Mouse (Mus musculus) lung, adult 2 months (tissue): ENCODE measurements around the gene Myoz1. TPM values are rescaled to one million over a fixed set of nuclear protein-coding genes. Genes with fewer than 3 reads are reported as not detected.

Source experiments
- DNase-seq: peaks from one replicate; pipeline ENCODE4 v3.0.0; 2022
- H3K4me1 ChIP-seq: fragments of 200-500 bp; 2 replicates; pipeline ENCODE4 v1.6.1; 2011; ENCODE audit warnings: low read length; ENCODE audit not compliant: control insufficient read depth, insufficient read depth
- H3K4me3 ChIP-seq: fragments of 200-500 bp; replicated peaks from 2 replicates; pipeline ENCODE3; 2011; ENCODE audit warnings: low read depth, mild to moderate bottlenecking, control low read depth, low read length; ENCODE audit errors: extremely low read depth
- CTCF ChIP-seq: fragments of 200-500 bp; IDR thresholded peaks from 2 replicates; pipeline ENCODE4 v1.5.1; 2011; ENCODE audit warnings: mild to moderate bottlenecking, low read length, control low read depth; ENCODE audit not compliant: insufficient read depth
- POLR2A ChIP-seq: fragments of 200-500 bp; IDR thresholded peaks from 2 replicates; pipeline ENCODE4 v1.6.1; 2011; ENCODE audit warnings: low read depth, mild to moderate bottlenecking, control low read depth, low read length, borderline replicate concordance; ENCODE audit errors: extremely low read depth
- WGBS: fragments of 180-500 bp; shearing (Covaris S2); methylation state at CpG from one replicate; pipeline ENCODE4 v1.1.7; 2018; 5-methylcytosine and 5-hydroxymethylcytosine counted together
- polyA plus RNA-seq: library from polyadenylated mRNA; depleted of rRNA; stranded (reverse); fragments of >200 nt; gene quantifications from 2 replicates; pipeline ENCODE4 v1.2.3, GENCODE M21; 2012

Myoz1 gene
- polyA plus RNA-seq, 1 experiment, result 19.8 TPM

GRCm38 (mm10) chr14:20626447-20626846 is 29.9 kb downstream of the Myoz1 start:
- no peaks in the 10 kb centered on the region for H3K4me1 ChIP-seq
- DNase-seq, result no peak
- TF ChIP-seq CTCF, result no peak
- no peak for TF ChIP-seq POLR2A
- WGBS, result 68% methylated on average over 2 of the region's 2 CpGs
- no peak overlapping the region for H3K4me3 ChIP-seq

GRCm38 (mm10) chr14:20622907-20623306 is 33.4 kb downstream of the Myoz1 start:
- TF ChIP-seq CTCF (no peak), POLR2A (no peak)
- 90% methylated on average over 3 of the region's 3 CpGs for WGBS
- Histone ChIP-seq H3K4me1 (no peaks in the 10 kb centered on the region), H3K4me3 (no peak overlapping the region)
- DNase-seq, result no peak

GRCm38 (mm10) chr14:20622412-20622811 is 33.9 kb downstream of the Myoz1 start:
- no peak for TF ChIP-seq CTCF
- no peak for TF ChIP-seq POLR2A
- DNase-seq, result no peak
- WGBS, result 74% methylated on average over 2 of the region's 2 CpGs
- Histone ChIP-seq H3K4me3 (no peak overlapping the region), H3K4me1 (no peaks in the 10 kb centered on the region)

GRCm38 (mm10) chr14:20621903-20622302 is 34.4 kb downstream of the Myoz1 start:
- TF ChIP-seq CTCF (no peak), POLR2A (no peak)
- no peak for DNase-seq
- 72% methylated on average over 2 of the region's 2 CpGs for WGBS
- no peak overlapping the region for H3K4me3 ChIP-seq
- peaks cover 3% of the 10 kb centered on the region for H3K4me1 ChIP-seq

- no peak for DNase-seq
- no peak for TF ChIP-seq CTCF
- no peak for TF ChIP-seq POLR2A
- peaks cover 8% of the 10 kb centered on the region for H3K4me1 ChIP-seq
- no peak overlapping the region for H3K4me3 ChIP-seq
These were observed 37.2 kb downstream of the Myoz1 start for GRCm38 (mm10) chr14:20619131-20619530.

- WGBS, result 38% methylated on average over 5 of the region's 5 CpGs
- TF ChIP-seq POLR2A (peak; percentile 32; the same call in 1 of the 2 replicates), CTCF (no peak)
- peaks cover 8% of the 10 kb centered on the region for H3K4me1 ChIP-seq
- H3K4me3 ChIP-seq, result peak overlapping the region; percentile 28
- DNase-seq, result no peak
These were observed 38.1 kb downstream of the Myoz1 start for GRCm38 (mm10) chr14:20618211-20618610.

GRCm38 (mm10) chr14:20616421-20616820 is 39.9 kb downstream of the Myoz1 start:
- no peak for DNase-seq
- Histone ChIP-seq H3K4me3 (no peak overlapping the region), H3K4me1 (peaks cover 8% of the 10 kb centered on the region)
- whole genome bisulfite sequencing, result 14% methylated on average over 2 of the region's 2 CpGs
- TF ChIP-seq POLR2A, result peak; percentile 36; the same call in 1 of the 2 replicates
- TF ChIP-seq CTCF, result no peak

- no peak for DNase-seq
- no peak for TF ChIP-seq CTCF
- no peak for TF ChIP-seq POLR2A
- H3K4me1 ChIP-seq, result peaks cover 8% of the 10 kb centered on the region
- WGBS, result 94% methylated on average over 2 of the region's 2 CpGs
- H3K4me3 ChIP-seq, result no peak overlapping the region
These were observed 41.3 kb downstream of the Myoz1 start for GRCm38 (mm10) chr14:20615075-20615474.

- 79% methylated on average over 1 of the region's 1 CpGs for WGBS
- Histone ChIP-seq H3K4me1 (peaks cover 12% of the 10 kb centered on the region), H3K4me3 (no peak overlapping the region)
- no peak for DNase-seq
- TF ChIP-seq POLR2A (no peak), CTCF (no peak)
These were observed 43.5 kb downstream of the Myoz1 start for GRCm38 (mm10) chr14:20612820-20613219.

GRCm38 (mm10) chr14:20610146-20610545 is 46.2 kb downstream of the Myoz1 start:
- TF ChIP-seq POLR2A (peak; percentile 43; the same call in 1 of the 2 replicates), CTCF (no peak)
- DNase-seq, result peak; percentile 72
- 43% methylated on average over 4 of the region's 4 CpGs for WGBS
- Histone ChIP-seq H3K4me1 (peaks cover 8% of the 10 kb centered on the region), H3K4me3 (peak overlapping the region; percentile 31)
